Mouse (Mus musculus) MEL (cell line): ENCODE data around the gene Spz1. TPM values are rescaled to one million over a fixed set of nuclear protein-coding genes. Genes with fewer than 3 reads are reported as not detected.

Source experiments
- DNase-seq: peaks from one replicate; pipeline ENCODE4 v3.0.0; 2011; ENCODE audit warnings: low read depth, low spot score
- H3K27ac ChIP-seq: 2 replicates; pipeline ENCODE4 v1.5.1; 2012; ENCODE audit warnings: low read depth, mild to moderate bottlenecking, control low read depth, low read length, moderate library complexity; ENCODE audit not compliant: control insufficient read depth
- H3K27me3 ChIP-seq, 2 experiments: fragments of 150-350 bp in 1 of 2; sonication (generic) in 1 of 2; 2 replicates each; pipeline ENCODE4 v1.6.1; 2012; ENCODE audit warnings: low read length in 2 of 2, mild to moderate bottlenecking in 2 of 2, improper control_type of control experiment in 1 of 2, moderate library complexity in 1 of 2; ENCODE audit not compliant: insufficient read depth in 2 of 2, control insufficient read depth in 1 of 2
- H3K36me3 ChIP-seq, 2 experiments: 2 replicates each; pipeline ENCODE4 v1.6.1; 2012 to 2014; ENCODE audit warnings: low read length in 2 of 2, improper control_type of control experiment in 1 of 2, inconsistent platforms in 1 of 2, mild to moderate bottlenecking in 1 of 2; ENCODE audit not compliant: insufficient read depth in 2 of 2, control insufficient read depth in 1 of 2
- H3K4me1 ChIP-seq, 2 experiments: fragments of 150-350 bp in 1 of 2; sonication (generic) in 1 of 2; 2 replicates each; pipeline ENCODE4 v1.6.1; 2012; ENCODE audit warnings: low read length in 2 of 2, improper control_type of control experiment in 1 of 2, mild to moderate bottlenecking in 1 of 2; ENCODE audit not compliant: insufficient read depth in 2 of 2, control insufficient read depth in 1 of 2
- H3K4me3 ChIP-seq, 2 experiments: fragments of 150-350 bp in 1 of 2; sonication (generic) in 1 of 2; 2 replicates each; pipeline ENCODE4 v1.5.1; 2012; ENCODE audit warnings: low read depth in 2 of 2, low read length in 2 of 2, mild to moderate bottlenecking in 2 of 2, moderate library complexity in 2 of 2, control low read depth in 1 of 2, improper control_type of control experiment in 1 of 2; ENCODE audit not compliant: control insufficient read depth in 1 of 2, insufficient read depth in 1 of 2
- H3K79me2 ChIP-seq: 2 replicates; pipeline ENCODE4 v1.6.1; 2012; ENCODE audit warnings: mild to moderate bottlenecking, low read length, moderate library complexity; ENCODE audit not compliant: control insufficient read depth, poor library complexity, insufficient read depth
- H3K9ac ChIP-seq: 2 replicates; pipeline ENCODE4 v1.6.1; 2012; ENCODE audit warnings: low read depth, mild to moderate bottlenecking, control low read depth, low read length, moderate library complexity; ENCODE audit not compliant: control insufficient read depth, poor library complexity, severe bottlenecking
- H3K9me3 ChIP-seq: fragments of 150-350 bp; sonication (generic); replicated peaks from 2 replicates; pipeline ENCODE4 v1.6.1; 2012; ENCODE audit warnings: mild to moderate bottlenecking, low read length, improper control_type of control experiment, moderate library complexity; ENCODE audit not compliant: insufficient read depth
- CHD2 ChIP-seq: IDR thresholded peaks from 2 replicates; pipeline ENCODE4 v1.6.1; 2011; ENCODE audit warnings: low read length, improper control_type of control experiment
- CTCF ChIP-seq, 3 experiments: IDR thresholded peaks in 2 of 3; conservative IDR thresholded peaks in 1 of 3; 2 replicates each; pipeline ENCODE4 v1.5.1; 2011 to 2012; ENCODE audit warnings: low read length in 3 of 3, low read depth in 2 of 3, mild to moderate bottlenecking in 2 of 3, improper control_type of control experiment in 1 of 3, inconsistent platforms in 1 of 3, mixed read lengths in 1 of 3, moderate library complexity in 1 of 3; ENCODE audit not compliant: control insufficient read depth in 1 of 3, insufficient read depth in 1 of 3, poor library complexity in 1 of 3, severe bottlenecking in 1 of 3
- E2F4 ChIP-seq: IDR thresholded peaks from 2 replicates; pipeline ENCODE4 v1.6.1; 2011; ENCODE audit warnings: low read depth, low read length, improper control_type of control experiment, borderline replicate concordance
- EP300 ChIP-seq, 2 experiments: IDR thresholded peaks; 2 replicates each; pipeline ENCODE4 v1.6.1; 2011; ENCODE audit warnings: improper control_type of control experiment in 2 of 2, low read length in 2 of 2, low read depth in 1 of 2, mild to moderate bottlenecking in 1 of 2
- GABPA ChIP-seq: IDR thresholded peaks from 2 replicates; pipeline ENCODE4 v1.6.1; 2012; ENCODE audit warnings: low read depth, mild to moderate bottlenecking, inconsistent platforms, low read length, improper control_type of control experiment, moderate library complexity
- GATA1 ChIP-seq: IDR thresholded peaks from 2 replicates; pipeline ENCODE4 v1.6.1; 2011; ENCODE audit warnings: low read depth, low read length, improper control_type of control experiment
- HCFC1 ChIP-seq: IDR thresholded peaks from 2 replicates; pipeline ENCODE4 v1.6.1; 2012; ENCODE audit warnings: low read depth, mild to moderate bottlenecking, inconsistent platforms, low read length, improper control_type of control experiment, moderate library complexity
- JUND ChIP-seq: IDR thresholded peaks from 2 replicates; pipeline ENCODE4 v1.6.1; 2011; ENCODE audit warnings: low read depth, mild to moderate bottlenecking, improper control_type of control experiment, low read length
- KAT2A ChIP-seq: conservative IDR thresholded peaks from 2 replicates; pipeline ENCODE4 v1.6.1; 2012; ENCODE audit warnings: low read depth, low read length, improper control_type of control experiment, inconsistent platforms
- MAFK ChIP-seq: IDR thresholded peaks from 2 replicates; pipeline ENCODE4 v1.6.1; 2011; ENCODE audit warnings: low read depth, mild to moderate bottlenecking, low read length, improper control_type of control experiment, borderline replicate concordance
- MAX ChIP-seq: IDR thresholded peaks from 2 replicates; pipeline ENCODE4 v1.6.1; 2011; ENCODE audit warnings: low read length, improper control_type of control experiment
- MAZ ChIP-seq: IDR thresholded peaks from 2 replicates; pipeline ENCODE4 v1.6.1; 2012; ENCODE audit warnings: low read depth, mild to moderate bottlenecking, inconsistent platforms, low read length, improper control_type of control experiment
- MEF2A ChIP-seq: IDR thresholded peaks from 2 replicates; pipeline ENCODE4 v1.6.1; 2014; ENCODE audit warnings: low read depth, mild to moderate bottlenecking, inconsistent platforms, low read length, improper control_type of control experiment; ENCODE audit not compliant: poor library complexity, insufficient replicate concordance, severe bottlenecking; ENCODE audit errors: extremely low read depth
- MXI1 ChIP-seq: IDR thresholded peaks from 2 replicates; pipeline ENCODE4 v1.6.1; 2011; ENCODE audit warnings: mild to moderate bottlenecking, low read depth, low read length, improper control_type of control experiment
- MYB ChIP-seq: IDR thresholded peaks from 2 replicates; pipeline ENCODE4 v1.6.1; 2011; ENCODE audit warnings: mild to moderate bottlenecking, low read depth, low read length, improper control_type of control experiment
- MYC ChIP-seq: IDR thresholded peaks from 2 replicates; pipeline ENCODE4 v1.6.1; 2011; ENCODE audit warnings: low read depth, mild to moderate bottlenecking, low read length, improper control_type of control experiment, moderate library complexity
- POLR2A ChIP-seq, 2 experiments: IDR thresholded peaks; 2 replicates each; pipeline ENCODE4 v1.6.1; 2011 to 2012; ENCODE audit warnings: low read length in 2 of 2, mild to moderate bottlenecking in 2 of 2, control low read depth in 1 of 2, improper control_type of control experiment in 1 of 2, low read depth in 1 of 2, moderate library complexity in 1 of 2; ENCODE audit not compliant: control insufficient read depth in 1 of 2, insufficient read depth in 1 of 2, poor library complexity in 1 of 2
- POLR2AphosphoS5 ChIP-seq: IDR thresholded peaks from 2 replicates; pipeline ENCODE4 v1.6.1; 2012; ENCODE audit warnings: low read depth, borderline replicate concordance, mild to moderate bottlenecking, inconsistent platforms, low read length, moderate library complexity, mixed read lengths
- UBTF ChIP-seq: IDR thresholded peaks from 2 replicates; pipeline ENCODE4 v1.6.1; 2012; ENCODE audit warnings: low read depth, mild to moderate bottlenecking, inconsistent platforms, low read length, improper control_type of control experiment, moderate library complexity, borderline replicate concordance; ENCODE audit not compliant: insufficient read depth
- USF1 ChIP-seq: IDR thresholded peaks from 2 replicates; pipeline ENCODE4 v1.6.1; 2014; ENCODE audit warnings: low read depth, mild to moderate bottlenecking, inconsistent platforms, low read length, improper control_type of control experiment, moderate library complexity
- ZC3H11A ChIP-seq: IDR thresholded peaks from 2 replicates; pipeline ENCODE4 v1.6.1; 2012; ENCODE audit warnings: low read depth, mild to moderate bottlenecking, inconsistent platforms, low read length, improper control_type of control experiment
- polyA plus RNA-seq, 2 experiments: library from polyadenylated mRNA; stranded (reverse) in 1 of 2; unstranded in 1 of 2; fragments of >175 nt in 1 of 2; fragments of >200 nt in 1 of 2; gene quantifications; 2 replicates each; pipeline versions ENCODE4 v1.2.1 to v1.2.4; 2012; ENCODE audit warnings: low replicate concordance in 2 of 2, low read depth in 1 of 2; ENCODE audit not compliant: insufficient read length in 2 of 2, insufficient read depth in 1 of 2, missing spikeins in 1 of 2
- total RNA-seq: library from RNA; depleted of rRNA; stranded (reverse); fragments of 300-350 nt; gene quantifications from 2 replicates; pipeline ENCODE4 v1.2.3, GENCODE M21; 2012

Spz1 gene
- total and polyA plus RNA-seq, 3 experiments, result not detected

GRCm38 (mm10) chr13:92595424-92595823 lies 19.5 kb upstream of the Spz1 start:
- no peak overlapping the region for H3K4me3 ChIP-seq

GRCm38 (mm10) chr13:92594907-92595306 lies 18.9 kb upstream of the Spz1 start:
- Histone ChIP-seq H3K27ac (no peak overlapping the region), H3K9me3 (no peaks in the 10 kb centered on the region), H3K4me1 (peaks cover 3 to 11% of the 10 kb centered on the region in 2 experiments; a peak in 3 of 4 replicates), H3K36me3 (peaks cover 0 to 14% of the 10 kb centered on the region in 2 experiments; a peak in 2 of 4 replicates), H3K4me3 (no peak overlapping the region), H3K79me2 (no peaks in the 10 kb centered on the region), H3K27me3 (no peaks in the 10 kb centered on the region), H3K9ac (no peak overlapping the region)
- TF ChIP-seq GABPA, result no peak
- TF ChIP-seq JUND, result no peak
- TF ChIP-seq MAX, result no peak
- no peak for TF ChIP-seq MEF2A
- no peak for TF ChIP-seq HCFC1
- no peak for TF ChIP-seq CHD2
- TF ChIP-seq MYB, result no peak
- no peak for TF ChIP-seq MAZ
- TF ChIP-seq USF1, result no peak
- no peak for TF ChIP-seq MXI1
- no peak for TF ChIP-seq E2F4
- TF ChIP-seq MYC, result no peak
- TF ChIP-seq EP300 (IDR thresholded peaks at IDR 0.05; ENCODE audit: low read depth in 1 of 2, low read length in 2 of 2), result no peak
- TF ChIP-seq POLR2A (IDR thresholded peaks at IDR 0.05; ENCODE audit: control insufficient read depth in 1 of 2, insufficient read depth in 1 of 2, low read depth in 1 of 2, low read length in 2 of 2, poor library complexity in 1 of 2), result no peak
- no peak for TF ChIP-seq CTCF (IDR thresholded peaks at IDR 0.05 in 2 of 3, conservative IDR thresholded peaks at IDR 0.05 in 1 of 3; ENCODE audit: control insufficient read depth in 1 of 3, insufficient read depth in 1 of 3, low read depth in 2 of 3, low read length in 3 of 3, poor library complexity in 1 of 3, severe bottlenecking in 1 of 3)
- no peak for DNase-seq

More at GRCm38 (mm10) chr13:92595424-92595823, 19.5 kb upstream of the Spz1 start:
- no peaks in the 10 kb centered on the region for H3K79me2 ChIP-seq
- TF ChIP-seq UBTF, result no peak
- no peak for TF ChIP-seq MAFK
- no peak for TF ChIP-seq KAT2A
- peak; percentile 19; the same call in 1 of the 2 replicates for TF ChIP-seq GATA1
- TF ChIP-seq CTCF (IDR thresholded peaks at IDR 0.05 in 2 of 3, conservative IDR thresholded peaks at IDR 0.05 in 1 of 3; ENCODE audit: control insufficient read depth in 1 of 3, insufficient read depth in 1 of 3, low read depth in 2 of 3, low read length in 3 of 3, poor library complexity in 1 of 3, severe bottlenecking in 1 of 3), result peak in 1 of 3 experiments; percentile 6; a peak in 1 of 6 replicates
- no peak for TF ChIP-seq ZC3H11A
- no peak for TF ChIP-seq E2F4
- TF ChIP-seq JUND, result no peak
- no peak for TF ChIP-seq POLR2AphosphoS5
- TF ChIP-seq, all 39 proteins: peak for 2
- Histone ChIP-seq H3K9me3 (no peaks in the 10 kb centered on the region), H3K27me3 (no peaks in the 10 kb centered on the region), H3K4me1 (peaks cover 3 to 11% of the 10 kb centered on the region in 2 experiments; a peak in 3 of 4 replicates), H3K36me3 (peaks cover 0 to 14% of the 10 kb centered on the region in 2 experiments; a peak in 2 of 4 replicates), H3K9ac (no peak overlapping the region), H3K27ac (no peak overlapping the region)
- no peak for DNase-seq
